Mouse (Mus musculus) olfactory bulb, adult 2 months (tissue): Measurements from ENCODE around the gene Efs.

ENCODE experiments used
- CTCF ChIP-seq: fragments of 200-500 bp; IDR thresholded peaks from 2 replicates; pipeline ENCODE4 v1.5.1; 2012; ENCODE audit warnings: low read depth, mild to moderate bottlenecking, low read length, moderate library complexity; ENCODE audit not compliant: insufficient read depth
- POLR2A ChIP-seq: fragments of 200-500 bp; IDR thresholded peaks from 2 replicates; pipeline ENCODE4 v1.6.1; 2012; ENCODE audit warnings: mild to moderate bottlenecking, low read depth, low read length, moderate library complexity; ENCODE audit not compliant: insufficient read depth

DNA sequence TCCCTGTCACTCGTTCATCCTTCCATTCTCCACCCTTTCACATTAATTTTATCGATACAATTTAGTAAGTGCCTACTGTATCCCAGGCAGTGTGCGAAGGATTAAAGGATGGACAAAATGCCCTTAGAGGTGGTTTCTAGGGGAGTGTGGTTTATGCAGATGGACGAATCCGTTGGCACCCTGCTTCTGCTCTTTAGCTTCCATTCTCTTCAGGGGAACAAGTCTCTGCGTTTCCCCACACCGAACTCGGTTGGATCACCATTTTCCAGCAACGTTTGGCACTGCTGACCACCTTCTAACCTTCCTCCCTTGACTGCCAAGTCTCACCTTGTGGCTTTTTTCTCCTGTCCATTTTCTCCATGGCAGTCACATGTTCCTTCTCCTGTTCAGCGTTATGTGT, 12.6 kb downstream of the Efs start:
- TF ChIP-seq CTCF, result no peak
- TF ChIP-seq POLR2A, result no peak
